Mouse (Mus musculus) E14TG2a.4 (cell line): ENCODE measurements around the gene Mroh2a.

Source experiments
- H3K27me3 ChIP-seq: 2 replicates; pipeline ENCODE4 v1.6.1; 2014; ENCODE audit warnings: low read length, control low read depth; ENCODE audit not compliant: insufficient read depth
- H3K36me3 ChIP-seq: 2 replicates; pipeline ENCODE4 v1.6.1; 2014; ENCODE audit warnings: low read length, control low read depth; ENCODE audit not compliant: insufficient read depth
- H3K4me1 ChIP-seq: replicated peaks from 2 replicates; pipeline ENCODE4 v1.6.1; 2014; ENCODE audit warnings: low read depth, low read length, control low read depth
- H3K4me3 ChIP-seq: replicated peaks from 2 replicates; pipeline ENCODE4 v1.5.1; 2014; ENCODE audit warnings: mild to moderate bottlenecking, low read length
- H3K9me3 ChIP-seq: 2 replicates; pipeline ENCODE4 v1.6.1; 2014; ENCODE audit warnings: low read length, control low read depth
- CTCF ChIP-seq: conservative IDR thresholded peaks from 2 replicates; pipeline ENCODE4 v1.5.1; 2014; ENCODE audit warnings: low read length
- NANOG ChIP-seq: IDR thresholded peaks from 2 replicates; pipeline ENCODE4 v1.6.1; 2014; ENCODE audit warnings: borderline replicate concordance, low read length, mixed read lengths
- POU5F1 ChIP-seq: IDR thresholded peaks from 2 replicates; pipeline ENCODE4 v1.6.1; 2014; ENCODE audit warnings: low read length, borderline replicate concordance

Mroh2a gene

GRCm38 (mm10) chr1:88284228-88284945, 57.6 kb downstream of the Mroh2a start:
- TF ChIP-seq CTCF, result no peak
- TF ChIP-seq NANOG, result no peak
- no peak for TF ChIP-seq POU5F1
- Histone ChIP-seq H3K4me3 (no peak overlapping the region), H3K36me3 (no peaks in the 10 kb centered on the region), H3K9me3 (peaks cover 23% of the 10 kb centered on the region; the same call in 1 of the 2 replicates), H3K4me1 (peaks cover 13% of the 10 kb centered on the region), H3K27me3 (peaks cover 15% of the 10 kb centered on the region)

GRCm38 (mm10) chr1:88284946-88285320, 58.1 kb downstream of the Mroh2a start:
- TF ChIP-seq CTCF (peak; percentile 99), NANOG (no peak)
- Histone ChIP-seq H3K4me1 (peaks cover 12% of the 10 kb centered on the region), H3K27me3 (peaks cover 15% of the 10 kb centered on the region), H3K36me3 (no peaks in the 10 kb centered on the region), H3K4me3 (no peak overlapping the region), H3K9me3 (peaks cover 22% of the 10 kb centered on the region; the same call in 1 of the 2 replicates)

- peaks cover 12% of the 10 kb centered on the region for H3K4me1 ChIP-seq
- peaks cover 16% of the 10 kb centered on the region; the same call in 1 of the 2 replicates for H3K9me3 ChIP-seq
- H3K27me3 ChIP-seq, result peaks cover 15% of the 10 kb centered on the region
- TF ChIP-seq CTCF (no peak), POU5F1 (no peak), NANOG (no peak)
- no peaks in the 10 kb centered on the region for H3K36me3 ChIP-seq
- no peak overlapping the region for H3K4me3 ChIP-seq
Observed at GRCm38 (mm10) chr1:88285652-88286051, 58.9 kb downstream of the Mroh2a start.

DNA sequence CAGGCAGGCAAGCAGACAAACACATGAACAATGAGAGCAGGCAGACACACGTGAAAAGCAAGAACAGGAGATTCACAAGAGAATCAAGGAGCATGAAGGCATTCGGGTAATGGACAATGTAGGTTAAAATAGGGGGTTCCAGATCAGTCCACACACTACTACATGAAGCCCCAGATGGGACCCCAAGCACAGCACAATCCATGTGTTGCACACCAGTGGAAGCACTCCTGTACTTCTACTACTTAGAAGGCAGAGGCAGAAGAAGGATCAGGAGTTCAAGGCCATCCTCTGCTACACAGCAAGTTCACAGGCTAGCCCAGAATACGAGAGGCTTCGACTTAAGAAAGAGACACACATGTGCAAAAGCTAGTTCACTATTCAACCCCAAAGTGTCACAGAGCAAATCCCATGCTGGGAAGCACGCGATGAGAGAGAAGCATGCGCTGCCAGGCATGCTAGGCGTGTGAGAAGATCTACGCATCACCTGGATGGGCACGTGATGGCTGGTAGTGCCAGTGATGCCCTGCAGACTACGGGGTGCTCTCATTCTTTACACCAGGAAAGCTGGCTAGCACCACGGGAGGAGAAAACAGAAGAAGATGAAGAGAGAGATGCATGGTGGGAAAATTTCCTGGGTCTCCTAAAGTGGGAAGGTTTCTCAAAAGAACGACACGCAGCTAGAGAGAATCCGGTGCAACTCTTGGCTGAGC, 59.5 kb downstream of the Mroh2a start:
- H3K36me3 ChIP-seq, result no peaks in the 10 kb centered on the region
- peaks cover 15% of the 10 kb centered on the region for H3K27me3 ChIP-seq
- H3K9me3 ChIP-seq, result peaks cover 13% of the 10 kb centered on the region; the same call in 1 of the 2 replicates
- no peak overlapping the region for H3K4me3 ChIP-seq
- no peak for TF ChIP-seq CTCF
- no peak for TF ChIP-seq POU5F1
- no peak for TF ChIP-seq NANOG
- H3K4me1 ChIP-seq, result peaks cover 12% of the 10 kb centered on the region

- Histone ChIP-seq H3K27me3 (peaks cover 15% of the 10 kb centered on the region), H3K36me3 (no peaks in the 10 kb centered on the region), H3K4me1 (peaks cover 12% of the 10 kb centered on the region), H3K4me3 (no peak overlapping the region), H3K9me3 (peaks cover 13% of the 10 kb centered on the region; the same call in 1 of the 2 replicates)
- no peak for TF ChIP-seq CTCF
- TF ChIP-seq POU5F1, result no peak
- TF ChIP-seq NANOG, result no peak
Observed at GRCm38 (mm10) chr1:88286887-88287696, 60.3 kb downstream of the Mroh2a start.

DNA sequence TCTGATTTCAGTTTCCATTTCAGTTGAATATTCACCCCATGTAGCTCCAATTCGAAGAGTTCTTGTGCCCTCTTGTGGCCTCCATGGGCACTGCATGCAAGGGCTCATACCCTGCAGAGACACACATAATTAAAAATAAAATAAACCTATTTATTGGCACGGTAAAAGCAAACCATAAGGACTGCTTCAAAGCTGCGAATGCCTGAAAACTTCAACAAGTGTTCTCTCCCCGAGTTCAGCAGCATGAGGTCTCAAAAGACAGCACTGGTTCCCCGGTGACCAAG, 60.9 kb downstream of the Mroh2a start:
- H3K9me3 ChIP-seq, result peaks cover 13% of the 10 kb centered on the region; the same call in 1 of the 2 replicates
- peak; percentile 100 for TF ChIP-seq CTCF
- TF ChIP-seq POU5F1, result no peak
- no peak for TF ChIP-seq NANOG
- H3K4me3 ChIP-seq, result no peak overlapping the region
- H3K4me1 ChIP-seq, result peaks cover 12% of the 10 kb centered on the region
- H3K27me3 ChIP-seq, result peaks cover 17% of the 10 kb centered on the region
- no peaks in the 10 kb centered on the region for H3K36me3 ChIP-seq

- H3K4me1 ChIP-seq, result peaks cover 12% of the 10 kb centered on the region
- H3K9me3 ChIP-seq, result peaks cover 13% of the 10 kb centered on the region; the same call in 1 of the 2 replicates
- H3K27me3 ChIP-seq, result peaks cover 17% of the 10 kb centered on the region
- H3K36me3 ChIP-seq, result no peaks in the 10 kb centered on the region
- no peak overlapping the region for H3K4me3 ChIP-seq
- TF ChIP-seq NANOG (no peak), POU5F1 (no peak), CTCF (no peak; the same call in 1 of the 2 replicates)
Observed at GRCm38 (mm10) chr1:88288056-88288788, 61.4 kb downstream of the Mroh2a start.

- Histone ChIP-seq H3K9me3 (peaks cover 13% of the 10 kb centered on the region; the same call in 1 of the 2 replicates), H3K36me3 (no peaks in the 10 kb centered on the region), H3K27me3 (peaks cover 15% of the 10 kb centered on the region), H3K4me3 (no peak overlapping the region), H3K4me1 (peaks cover 12% of the 10 kb centered on the region)
- TF ChIP-seq CTCF (no peak), POU5F1 (no peak), NANOG (no peak)
Observed at GRCm38 (mm10) chr1:88288789-88289127, 62.0 kb downstream of the Mroh2a start.
